Mouse (Mus musculus) limb, embryonic 14.5 days (tissue): ENCODE measurements around the gene D10Jhu81e. TPM values are rescaled to one million over a fixed set of nuclear protein-coding genes. Genes with fewer than 3 reads are reported as not detected.

Experiments
- ATAC-seq: fragments of 200-750 bp; cut with Nextera tagmentation; 2 replicates; pipeline ENCODE4 v1.8.0; 2017; ENCODE audit warnings: low read depth, moderate number of reproducible peaks, moderate TSS enrichment; ENCODE audit not compliant: low FRiP score
- DNase-seq: peaks from one replicate; pipeline ENCODE4 v3.0.0-alpha.2; 2015; ENCODE audit warnings: low spot score
- H3K27ac ChIP-seq: fragments of 300-500 bp; sonication (generic); replicated peaks from 2 replicates; pipeline ENCODE4 v1.5.1; 2014; ENCODE audit warnings: low read depth, mild to moderate bottlenecking, low read length, moderate library complexity, mixed read lengths
- H3K27me3 ChIP-seq: fragments of 300-500 bp; sonication (generic); 2 replicates; pipeline ENCODE4 v1.6.1; 2014; ENCODE audit warnings: low read length, mixed read lengths; ENCODE audit not compliant: control insufficient read depth, insufficient read depth
- H3K36me3 ChIP-seq: fragments of 300-500 bp; sonication (generic); 2 replicates; pipeline ENCODE4 v1.6.1; 2014; ENCODE audit warnings: mild to moderate bottlenecking, low read length, moderate library complexity, mixed read lengths; ENCODE audit not compliant: control insufficient read depth, insufficient read depth
- H3K4me1 ChIP-seq: fragments of 300-500 bp; sonication (generic); 2 replicates; pipeline ENCODE4 v1.6.1; 2014; ENCODE audit warnings: antibody characterized with exemption, low read length, mixed read lengths; ENCODE audit not compliant: control insufficient read depth, insufficient read depth
- H3K4me2 ChIP-seq: fragments of 300-500 bp; sonication (generic); replicated peaks from 2 replicates; pipeline ENCODE4 v1.6.1; 2014; ENCODE audit warnings: low read depth, mild to moderate bottlenecking, low read length, moderate library complexity; ENCODE audit not compliant: severe bottlenecking
- H3K4me3 ChIP-seq: fragments of 300-500 bp; sonication (generic); replicated peaks from 2 replicates; pipeline ENCODE4 v1.5.1; 2014; ENCODE audit warnings: low read length
- H3K9ac ChIP-seq: fragments of 300-500 bp; sonication (generic); 2 replicates; pipeline ENCODE4 v1.6.1; 2014; ENCODE audit warnings: mild to moderate bottlenecking, low read depth, low read length, moderate library complexity; ENCODE audit not compliant: severe bottlenecking
- H3K9me3 ChIP-seq: fragments of 300-500 bp; sonication (generic); 2 replicates; pipeline ENCODE4 v1.6.1; 2016; ENCODE audit warnings: low read length; ENCODE audit not compliant: control insufficient read depth
- POLR2A ChIP-seq: fragments of 200-500 bp; IDR thresholded peaks from 2 replicates; pipeline ENCODE4 v1.8.0; 2012; ENCODE audit warnings: inconsistent platforms, mild to moderate bottlenecking, moderate library complexity, borderline replicate concordance; ENCODE audit not compliant: insufficient read depth, insufficient read length; ENCODE audit errors: extremely low read depth
- WGBS: fragments of 180-500 bp; shearing (Covaris S2); extraction: QIAGEN DNeasy Blood & Tissue Kit; methylation state at CpG from one replicate; pipeline ENCODE4 v1.1.7; 2014; 5-methylcytosine and 5-hydroxymethylcytosine counted together
- polyA plus RNA-seq, 2 experiments: library from polyadenylated mRNA; depleted of rRNA in 1 of 2; stranded (reverse) in 1 of 2; unstranded in 1 of 2; fragments of >200 nt; fragmentation: Nextera tagmentation in 1 of 2; extraction: Ambion mirVana in 1 of 2; gene quantifications; 2 replicates each; pipeline versions ENCODE4 v1.2.1 to v1.2.3; 2012 to 2014

The D10Jhu81e gene
- polyA plus RNA-seq, 2 experiments = 25.6 to 94.8 TPM

- DNase-seq (no peak), ATAC-seq (no peak)
- WGBS = 94% methylated on average over 4 of the region's 4 CpGs
- TF ChIP-seq POLR2A = no peak
- Histone ChIP-seq H3K4me2 (no peak overlapping the region), H3K27me3 (no peaks in the 10 kb centered on the region), H3K36me3 (no peaks in the 10 kb centered on the region), H3K9me3 (no peaks in the 10 kb centered on the region), H3K27ac (no peak overlapping the region), H3K4me1 (no peaks in the 10 kb centered on the region), H3K9ac (no peak overlapping the region), H3K4me3 (no peak overlapping the region)
Measured at GRCm38 (mm10) chr10:78119422-78119821, 50.2 kb downstream of the D10Jhu81e start.

GRCm38 (mm10) chr10:78115153-78115552, 54.4 kb downstream of the D10Jhu81e start:
- no peak overlapping the region for H3K4me2 ChIP-seq
- DNase-seq = no peak
- no peak overlapping the region for H3K27ac ChIP-seq
- ATAC-seq = no peak
- no peak overlapping the region for H3K9ac ChIP-seq
- H3K4me1 ChIP-seq = no peaks in the 10 kb centered on the region
- 80% methylated on average over 2 of the region's 2 CpGs for WGBS
- H3K9me3 ChIP-seq = no peaks in the 10 kb centered on the region
- TF ChIP-seq POLR2A = no peak
- no peaks in the 10 kb centered on the region for H3K36me3 ChIP-seq
- H3K4me3 ChIP-seq = no peak overlapping the region
- no peaks in the 10 kb centered on the region for H3K27me3 ChIP-seq

- H3K4me3 ChIP-seq = no peak overlapping the region
- H3K4me1 ChIP-seq = no peaks in the 10 kb centered on the region
- H3K27ac ChIP-seq = no peak overlapping the region
- 81% methylated on average over 4 of the region's 4 CpGs for WGBS
- no peaks in the 10 kb centered on the region for H3K9me3 ChIP-seq
- ATAC-seq (no peak), DNase-seq (no peak)
- H3K9ac ChIP-seq = no peak overlapping the region
- H3K27me3 ChIP-seq = no peaks in the 10 kb centered on the region
- no peak overlapping the region for H3K4me2 ChIP-seq
- TF ChIP-seq POLR2A = no peak
- H3K36me3 ChIP-seq = no peaks in the 10 kb centered on the region
Measured at GRCm38 (mm10) chr10:78114521-78115092, 55.0 kb downstream of the D10Jhu81e start.

Other genes starting within 250 kb of the D10Jhu81e start
- gene Trpm2, start 199.2 kb downstream of the D10Jhu81e start, polyA plus RNA-seq (2012; rRNA removed) = 0.39 and 0.69 TPM in 2 replicates
- 0.06 and 0.41 TPM in 2 replicates for gene Trpm2, start 199.2 kb downstream of the D10Jhu81e start, polyA plus RNA-seq (2014; fragmentation: Nextera tagmentation; extraction: Ambion mirVana)
- gene 1810043G02Rik, start 191.3 kb downstream of the D10Jhu81e start, polyA plus RNA-seq (2012; rRNA removed) = 42.9 and 55.6 TPM in 2 replicates
- gene 1810043G02Rik, start 191.3 kb downstream of the D10Jhu81e start, polyA plus RNA-seq (2014; fragmentation: Nextera tagmentation; extraction: Ambion mirVana) = 26.5 and 27.1 TPM in 2 replicates
- gene Pfkl, start 159.7 kb downstream of the D10Jhu81e start, polyA plus RNA-seq (2012; rRNA removed) = 129 and 180 TPM in 2 replicates
- gene Pfkl, start 159.7 kb downstream of the D10Jhu81e start, polyA plus RNA-seq (2014; fragmentation: Nextera tagmentation; extraction: Ambion mirVana) = 112 and 122 TPM in 2 replicates
- gene Dnmt3l, start 127.8 kb downstream of the D10Jhu81e start, polyA plus RNA-seq (2012; rRNA removed) = 0.10 and 0.15 TPM in 2 replicates
- not detected in 2 replicates for gene Dnmt3l, start 127.8 kb downstream of the D10Jhu81e start, polyA plus RNA-seq (2014; fragmentation: Nextera tagmentation; extraction: Ambion mirVana)
- gene Aire, start 126.2 kb downstream of the D10Jhu81e start, polyA plus RNA-seq (2012; rRNA removed) = 4.3 and 5.3 TPM in 2 replicates
- 0.19 and 0.28 TPM in 2 replicates for gene Aire, start 126.2 kb downstream of the D10Jhu81e start, polyA plus RNA-seq (2014; fragmentation: Nextera tagmentation; extraction: Ambion mirVana)
- 8.7 and 10.9 TPM in 2 replicates for gene Icosl, start 100.5 kb downstream of the D10Jhu81e start, polyA plus RNA-seq (2012; rRNA removed)
- gene Icosl, start 100.5 kb downstream of the D10Jhu81e start, polyA plus RNA-seq (2014; fragmentation: Nextera tagmentation; extraction: Ambion mirVana) = 5.6 and 6.9 TPM in 2 replicates
- gene Pwp2, start 15.4 kb upstream of the D10Jhu81e start, polyA plus RNA-seq (2012; rRNA removed) = 15.8 and 16.1 TPM in 2 replicates
- gene Pwp2, start 15.4 kb upstream of the D10Jhu81e start, polyA plus RNA-seq (2014; fragmentation: Nextera tagmentation; extraction: Ambion mirVana) = 16.9 and 17.4 TPM in 2 replicates
- gene Trappc10, start 74.9 kb upstream of the D10Jhu81e start, polyA plus RNA-seq (2012; rRNA removed) = 32.4 and 38.8 TPM in 2 replicates
- gene Trappc10, start 74.9 kb upstream of the D10Jhu81e start, polyA plus RNA-seq (2014; fragmentation: Nextera tagmentation; extraction: Ambion mirVana) = 18.8 and 19.0 TPM in 2 replicates
- gene Agpat3, start 182.7 kb upstream of the D10Jhu81e start, polyA plus RNA-seq (2012; rRNA removed) = 83.0 and 109 TPM in 2 replicates
- 89.7 and 111 TPM in 2 replicates for gene Agpat3, start 182.7 kb upstream of the D10Jhu81e start, polyA plus RNA-seq (2014; fragmentation: Nextera tagmentation; extraction: Ambion mirVana)
- 159 and 279 TPM in 2 replicates for gene Rrp1, start 243.3 kb upstream of the D10Jhu81e start, polyA plus RNA-seq (2012; rRNA removed)
- gene Rrp1, start 243.3 kb upstream of the D10Jhu81e start, polyA plus RNA-seq (2014; fragmentation: Nextera tagmentation; extraction: Ambion mirVana) = 224 and 245 TPM in 2 replicates